Mouse (Mus musculus) naive thymus-derived CD4-positive, alpha-beta T cell, adult 2 months (primary cell): ENCODE data around the gene Platr17.
"Not testable (repeated sequence)": the region's sequence is repeated elsewhere in the genome, so short reads cannot be mapped to it uniquely, and the experiment has no call there.

Source experiments
- DNase-seq: peaks from one replicate; pipeline ENCODE4 v3.0.0-alpha.2; 2011; ENCODE audit warnings: low read depth

The Platr17 gene

GRCm38 (mm10) chr17:33943454-33943853 is 38.5 kb downstream of the Platr17 start:
- no peak for DNase-seq

- peak; percentile 86 for DNase-seq
Measured at GRCm38 (mm10) chr17:33947430-33948089, 42.6 kb downstream of the Platr17 start.

- no peak for DNase-seq
Measured at GRCm38 (mm10) chr17:33948090-33948904, 43.4 kb downstream of the Platr17 start.

DNA sequence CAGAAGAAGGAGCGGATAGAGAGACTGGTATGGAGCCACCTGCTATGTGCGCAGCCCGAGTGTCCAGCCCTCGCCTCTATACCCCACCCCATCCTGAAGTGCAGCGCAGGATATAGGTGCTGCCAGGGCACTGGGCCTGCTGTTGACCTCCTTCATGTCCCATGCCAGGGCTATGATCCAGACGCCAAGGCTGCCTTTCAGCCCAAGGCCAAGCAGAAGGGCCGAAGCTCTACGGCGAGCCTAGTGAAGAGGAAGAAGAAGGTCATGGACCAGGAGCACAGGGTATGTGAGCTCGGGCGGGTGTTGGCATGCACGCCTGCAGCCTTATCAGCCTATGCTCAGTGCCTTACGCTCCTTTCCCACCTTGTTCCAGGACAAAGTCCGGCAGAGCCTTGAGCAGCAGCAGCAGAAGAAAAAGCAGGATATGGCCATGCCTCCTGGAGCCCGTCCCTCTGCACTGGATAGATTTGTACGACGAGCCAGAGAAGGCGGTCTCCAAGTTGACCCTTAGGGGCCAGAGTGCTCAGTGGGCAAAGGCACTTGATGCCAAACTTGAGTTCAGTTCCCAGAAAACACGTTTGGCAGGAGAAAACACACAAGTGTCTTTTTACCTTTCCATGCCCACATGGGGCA is 44.1 kb downstream of the Platr17 start:
- DNase-seq = no peak

GRCm38 (mm10) chr17:33950131-33950625 is 45.2 kb downstream of the Platr17 start:
- no peak for DNase-seq

DNA sequence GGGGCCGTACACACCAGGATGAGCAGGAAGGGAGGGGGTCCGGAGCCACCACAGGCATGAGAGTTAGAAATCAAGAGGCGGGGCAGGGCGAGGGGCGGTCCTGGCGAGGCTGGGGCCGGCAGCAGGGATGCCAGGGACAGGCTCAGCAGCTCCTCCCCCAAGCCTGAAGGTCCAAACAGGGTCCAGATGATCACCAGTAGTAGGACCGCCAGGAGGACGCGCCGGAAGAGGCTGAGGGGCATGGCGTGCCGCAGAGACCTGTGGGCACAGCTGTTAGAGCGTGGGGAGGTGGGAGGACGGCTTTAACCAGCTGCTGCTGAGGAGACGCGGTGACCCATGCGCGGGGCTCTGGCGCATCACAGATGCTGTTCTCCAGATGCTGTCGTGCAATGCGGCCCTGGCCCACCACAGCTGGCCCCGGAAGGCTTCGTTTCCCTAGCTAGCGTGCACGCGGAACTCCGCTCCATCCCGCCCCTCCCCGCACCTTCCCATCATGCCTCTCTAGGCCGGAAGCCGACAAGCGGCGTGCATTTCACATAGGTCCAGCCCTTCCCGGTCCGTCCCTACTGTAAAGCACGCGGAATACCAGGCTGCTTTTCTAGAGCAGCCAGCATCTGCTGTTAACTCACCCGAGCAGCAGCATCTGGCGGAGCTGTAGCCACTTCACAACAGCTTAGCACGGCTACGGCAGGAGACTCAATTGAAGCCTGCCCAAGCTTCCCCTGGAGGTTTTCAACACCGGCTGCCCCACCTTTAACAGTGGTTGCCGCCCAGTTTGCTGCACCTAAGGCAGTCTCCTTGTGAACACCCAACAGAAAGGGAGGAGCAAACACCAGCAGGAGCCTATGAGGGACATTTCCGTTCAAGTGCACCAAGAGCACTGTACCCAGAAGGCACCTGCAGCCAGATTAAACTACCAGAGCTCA is 46.3 kb downstream of the Platr17 start, which contains the start of gene B3galt4:
Gene B3galt4, minus strand, starts transcription at position 468 of the 926 bp plus-strand sequence.
- DNase-seq = peak; percentile 88

DNA sequence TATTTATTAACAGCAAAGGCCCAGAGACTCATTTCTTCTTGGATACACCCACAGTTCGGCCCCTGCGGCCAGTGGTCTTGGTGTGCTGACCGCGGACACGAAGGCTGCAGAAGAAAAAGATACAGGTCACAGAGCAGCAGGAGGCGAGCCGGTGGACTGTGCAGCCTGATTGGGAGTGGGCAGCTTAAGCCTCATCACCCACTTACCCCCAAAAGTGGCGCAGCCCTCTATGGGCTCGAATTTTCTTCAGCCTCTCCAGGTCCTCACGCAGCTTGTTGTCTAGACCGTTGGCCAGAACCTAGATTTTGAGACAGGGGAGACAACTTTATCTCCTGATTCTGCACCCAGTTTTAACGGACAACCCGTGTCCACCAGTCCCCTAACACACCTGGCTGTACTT is 47.1 kb downstream of the Platr17 start:
- not testable (repeated sequence) for DNase-seq

- DNase-seq = no peak
Measured at GRCm38 (mm10) chr17:33952879-33953278, 47.9 kb downstream of the Platr17 start.

GRCm38 (mm10) chr17:33953310-33953709 is 48.4 kb downstream of the Platr17 start:
- no peak for DNase-seq

- DNase-seq = no peak
Measured at GRCm38 (mm10) chr17:33953961-33954565, 49.1 kb downstream of the Platr17 start.

DNA sequence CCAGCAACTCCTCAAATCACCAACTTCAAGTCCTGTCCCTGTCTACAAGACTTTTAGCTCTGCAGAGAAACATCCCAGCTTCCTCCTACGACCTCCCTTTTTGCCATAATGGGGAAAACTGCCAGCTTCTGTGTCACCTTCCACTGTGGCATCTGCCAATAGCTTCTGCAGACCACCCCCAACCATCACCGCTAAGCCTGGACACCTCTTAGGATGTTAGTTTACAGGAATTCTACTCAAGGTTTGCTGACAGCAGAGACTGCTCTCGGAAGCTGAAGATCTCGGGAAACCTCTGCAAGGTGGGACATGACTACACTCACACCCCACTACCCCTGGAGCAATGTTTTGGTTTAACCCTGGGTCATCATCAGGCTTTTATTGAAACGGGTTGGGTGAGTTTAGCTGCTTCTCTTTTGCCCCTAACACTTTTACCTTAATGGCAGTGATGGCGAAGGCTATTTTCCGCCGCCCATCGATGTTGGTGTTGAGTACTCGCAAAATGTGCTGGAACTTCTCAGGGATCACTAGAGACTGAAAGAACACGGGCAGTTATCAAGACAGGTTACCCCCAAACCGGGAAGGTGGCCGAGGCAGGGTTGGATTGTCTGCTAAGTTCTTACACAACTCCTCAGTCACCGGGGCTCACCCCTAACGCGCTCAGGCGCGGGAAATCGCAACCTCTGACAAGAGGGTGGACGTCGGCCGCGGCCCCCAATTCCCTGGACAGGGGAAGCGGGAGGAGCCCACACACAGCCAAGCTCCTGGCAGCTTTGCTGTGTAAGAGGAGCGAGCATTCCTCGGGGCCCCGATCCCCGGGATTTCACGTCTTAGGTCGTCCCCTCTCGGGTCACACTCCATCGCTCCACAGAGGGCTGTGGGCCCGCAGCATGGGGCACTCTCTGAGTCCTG is 50.0 kb downstream of the Platr17 start:
- DNase-seq = no peak

DNA sequence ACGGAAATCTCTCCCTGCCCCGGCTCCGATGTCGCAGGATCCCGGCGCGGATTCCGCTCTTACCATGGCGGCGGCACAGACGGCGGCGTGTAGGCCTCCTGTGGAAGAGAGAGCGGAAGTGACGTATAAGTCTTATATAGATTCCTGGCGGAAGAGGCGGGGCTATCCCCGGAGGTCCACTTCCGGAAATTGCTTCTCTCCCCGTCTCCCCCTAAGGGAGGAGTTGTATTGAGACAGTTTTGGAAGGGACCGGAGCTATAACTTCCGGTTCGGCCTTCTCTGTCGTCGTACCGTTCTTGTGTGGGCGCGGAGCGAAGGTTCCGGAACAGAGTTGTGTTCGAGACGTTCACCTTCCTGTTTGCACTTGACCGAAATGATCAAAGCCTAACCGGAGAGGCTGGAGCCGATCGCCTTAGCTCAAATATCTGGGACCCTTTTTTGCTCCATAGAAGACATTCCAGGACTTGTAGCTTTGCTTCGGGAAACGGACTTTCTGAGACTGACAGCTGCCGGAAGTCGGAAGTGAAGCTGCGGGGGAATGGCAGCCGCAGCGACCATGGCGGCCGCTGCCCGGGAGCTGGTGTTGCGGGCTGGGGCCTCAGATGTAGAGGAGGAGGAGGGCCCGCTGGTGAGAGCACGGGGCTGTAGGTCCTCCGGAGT is 50.8 kb downstream of the Platr17 start, which contains the start of the genes Vps52 and Rps18:
Gene Vps52, plus strand, starts transcription at position 258 of the 660 bp plus-strand sequence.
Gene Rps18, minus strand, starts transcription at position 447 of the 660 bp plus-strand sequence.
- DNase-seq = peak; percentile 99
